Mouse (Mus musculus): ENCODE results near the gene Fam107b. TPM values are rescaled to one million over a fixed set of nuclear protein-coding genes. Genes with fewer than 3 reads are reported as not detected.

Gene Fam107b
- total RNA-seq, 2 experiments from 2014 or later: 7.7 to 9.3 TPM

- DNase-seq (ENCODE audit: low spot score in 2 of 2): no peak
These were observed 199.6 kb downstream of the Fam107b start for GRCm38 (mm10) chr2:3769786-3770318.

- DNase-seq (ENCODE audit: low spot score in 2 of 2): no peak
These were observed 200.1 kb downstream of the Fam107b start for GRCm38 (mm10) chr2:3770383-3770782.

GRCm38 (mm10) chr2:3771483-3771882 is 201.2 kb downstream of the Fam107b start:
- no peak for DNase-seq (ENCODE audit: low spot score in 2 of 2)

- no peak for DNase-seq (ENCODE audit: low spot score in 2 of 2)
These were observed 202.8 kb downstream of the Fam107b start for GRCm38 (mm10) chr2:3773089-3773488.

GRCm38 (mm10) chr2:3775569-3775968 is 205.3 kb downstream of the Fam107b start:
- no peak for DNase-seq (ENCODE audit: low spot score in 2 of 2)

GRCm38 (mm10) chr2:3776045-3776444 is 205.8 kb downstream of the Fam107b start:
- DNase-seq (ENCODE audit: low spot score in 2 of 2): no peak

- DNase-seq (ENCODE audit: low spot score in 2 of 2): no peak
These were observed 207.4 kb downstream of the Fam107b start for GRCm38 (mm10) chr2:3777696-3778095.

GRCm38 (mm10) chr2:3785546-3785945 is 215.3 kb downstream of the Fam107b start:
- DNase-seq (ENCODE audit: low spot score in 2 of 2): no peak

GRCm38 (mm10) chr2:3787752-3788423 is 217.6 kb downstream of the Fam107b start:
- no peak for DNase-seq (ENCODE audit: low spot score in 2 of 2)

GRCm38 (mm10) chr2:3788424-3788786 is 218.1 kb downstream of the Fam107b start:
- DNase-seq (ENCODE audit: low spot score in 2 of 2): no peak

- DNase-seq (ENCODE audit: low spot score in 2 of 2): no peak
These were observed 226.3 kb downstream of the Fam107b start for GRCm38 (mm10) chr2:3796543-3796942.

GRCm38 (mm10) chr2:3799767-3800554 is 229.7 kb downstream of the Fam107b start:
- peak; percentile 22 to 28 for DNase-seq (ENCODE audit: low spot score in 2 of 2)

GRCm38 (mm10) chr2:3800555-3800878 is 230.2 kb downstream of the Fam107b start:
- no peak for DNase-seq (ENCODE audit: low spot score in 2 of 2)

- DNase-seq (ENCODE audit: low spot score in 2 of 2): no peak
These were observed 235.5 kb downstream of the Fam107b start for GRCm38 (mm10) chr2:3805742-3806141.

- DNase-seq (ENCODE audit: low spot score in 2 of 2): no peak
These were observed 240.0 kb downstream of the Fam107b start for GRCm38 (mm10) chr2:3810321-3810720.

GRCm38 (mm10) chr2:3816142-3816609 is 245.9 kb downstream of the Fam107b start:
- peak; percentile 67 to 75 for DNase-seq (ENCODE audit: low spot score in 2 of 2)

- DNase-seq (ENCODE audit: low spot score in 2 of 2): no peak
These were observed 247.3 kb downstream of the Fam107b start for GRCm38 (mm10) chr2:3817626-3818025.

- no peak for DNase-seq (ENCODE audit: low spot score in 2 of 2)
These were observed 252.5 kb downstream of the Fam107b start for GRCm38 (mm10) chr2:3822483-3823455.

All from left cerebral cortex, adult 18-20 months (tissue).